Mouse (Mus musculus): Measurements from ENCODE around the gene Epas1.

- TF ChIP-seq CTCF (IDR thresholded peaks at IDR 0.05; ENCODE audit: low read depth) (no peak), EP300 (IDR thresholded peaks at IDR 0.05; ENCODE audit: low read depth) (no peak)
These were observed 28.4 kb downstream of the Epas1 start for GRCm38 (mm10) chr17:86781755-86782400.

All from liver, embryonic 14.5 days (tissue).